Mouse (Mus musculus) WW6 (cell line): Measurements from ENCODE around the gene Fgfr2.

ENCODE experiments used
- DNase-seq: peaks from one replicate; pipeline ENCODE4 v3.0.0-alpha.2; 2013; ENCODE audit warnings: low read depth, low spot score

Fgfr2 gene

GRCm38 (mm10) chr7:132817056-132817455 lies 306.1 kb downstream of the Fgfr2 start:
- no peak for DNase-seq

- DNase-seq: no peak
Observed at GRCm38 (mm10) chr7:132816528-132816927, 306.6 kb downstream of the Fgfr2 start.

- DNase-seq: no peak
Observed at GRCm38 (mm10) chr7:132815081-132815480, 308.1 kb downstream of the Fgfr2 start.

- DNase-seq: no peak
Observed at GRCm38 (mm10) chr7:132814089-132814450, 309.1 kb downstream of the Fgfr2 start.

- DNase-seq: no peak
Observed at GRCm38 (mm10) chr7:132813416-132814088, 309.6 kb downstream of the Fgfr2 start, which contains the start of gene Fam53b. Gene Fam53b (minus strand): TSS chr7:132813886.

GRCm38 (mm10) chr7:132812619-132813415 lies 310.3 kb downstream of the Fgfr2 start:
- DNase-seq: no peak

GRCm38 (mm10) chr7:132811716-132812618 lies 311.2 kb downstream of the Fgfr2 start:
- no peak for DNase-seq

- DNase-seq: no peak
Observed at GRCm38 (mm10) chr7:132810879-132811278, 312.3 kb downstream of the Fgfr2 start.

- no peak for DNase-seq
Observed at GRCm38 (mm10) chr7:132810368-132810767, 312.8 kb downstream of the Fgfr2 start.

GRCm38 (mm10) chr7:132809721-132810120 lies 313.4 kb downstream of the Fgfr2 start:
- DNase-seq: no peak

- no peak for DNase-seq
Observed at GRCm38 (mm10) chr7:132808841-132809682, 314.1 kb downstream of the Fgfr2 start.

- no peak for DNase-seq
Observed at GRCm38 (mm10) chr7:132808051-132808796, 314.9 kb downstream of the Fgfr2 start.

- no peak for DNase-seq
Observed at GRCm38 (mm10) chr7:132806926-132807857, 316.0 kb downstream of the Fgfr2 start.

GRCm38 (mm10) chr7:132806286-132806685 lies 316.9 kb downstream of the Fgfr2 start:
- DNase-seq: no peak

- no peak for DNase-seq
Observed at GRCm38 (mm10) chr7:132804951-132805350, 318.2 kb downstream of the Fgfr2 start.

GRCm38 (mm10) chr7:132804461-132804860 lies 318.7 kb downstream of the Fgfr2 start:
- DNase-seq: no peak

GRCm38 (mm10) chr7:132803962-132804361 lies 319.2 kb downstream of the Fgfr2 start:
- DNase-seq: no peak

- no peak for DNase-seq
Observed at GRCm38 (mm10) chr7:132803336-132803735, 319.8 kb downstream of the Fgfr2 start.

- DNase-seq: no peak
Observed at GRCm38 (mm10) chr7:132802691-132803090, 320.5 kb downstream of the Fgfr2 start.
